In the genomic region with DNA sequence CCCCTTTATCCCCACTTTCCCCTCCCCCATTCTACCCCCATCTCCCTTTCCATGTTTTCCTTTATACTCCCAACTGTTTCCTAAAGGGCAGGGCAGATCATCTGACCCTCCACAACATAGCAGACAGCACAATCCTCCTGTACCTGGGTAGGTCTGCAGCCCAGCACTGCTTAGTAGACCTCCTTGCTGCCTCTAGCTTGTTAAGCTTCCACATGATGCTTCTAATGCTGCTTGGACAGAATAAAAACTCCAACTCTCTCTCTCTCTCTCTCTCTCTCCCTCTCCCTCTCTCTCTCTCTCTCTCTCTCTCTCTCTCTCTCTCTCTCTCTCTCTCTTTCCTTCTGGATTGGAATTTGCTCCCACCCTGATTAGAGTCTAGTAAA, we compare ENCODE assay signal across 13 mouse cellular contexts.
DNase-seq lines count a peak whose midpoint lies in the region; ATAC-seq and TF ChIP-seq lines count a peak whose summit lies in the region.
"Had no signal": no experiment of that assay in that cellular context is flagged by ENCODE, and none has a peak within 500 bp of the region (broad histone marks: within the 10 kb centered on the region; RNA-seq: fewer than 3 reads in every experiment).

No protein-coding gene starts in this region.

- peak overlapping the region; percentile 27; the same call in 1 of the 2 replicates for H3K27ac ChIP-seq in intestine, embryonic 14.5 days (ENCODE audit: low read depth)
- H3K27ac ChIP-seq in intestine, postnatal 0 days (ENCODE audit: low read depth, low read length), result no peak overlapping the region
- peak overlapping the region; percentile 59; the same call in 1 of the 2 replicates for H3K27ac ChIP-seq in forebrain, embryonic 12.5 days
- H3K27ac ChIP-seq in liver, embryonic 16.5 days (ENCODE audit: low read length), result peak overlapping the region; percentile 84
- H3K27ac ChIP-seq: heart, adult 2 months had no signal

- H3K36me3 ChIP-seq in erythroblast, embryonic 14.5 days (ENCODE audit: control insufficient read depth), result no peaks in the 10 kb centered on the region
- no peaks in the 10 kb centered on the region for H3K36me3 ChIP-seq in intestine, embryonic 14.5 days (ENCODE audit: control insufficient read depth, insufficient read depth, low read length)
- H3K36me3 ChIP-seq in intestine, postnatal 0 days (ENCODE audit: control insufficient read depth, insufficient read depth), result no peaks in the 10 kb centered on the region
- H3K36me3 ChIP-seq in forebrain, embryonic 12.5 days (replicated peaks), result no peaks in the 10 kb centered on the region
- H3K36me3 ChIP-seq in liver, embryonic 16.5 days (ENCODE audit: control insufficient read depth, insufficient read depth), result no peaks in the 10 kb centered on the region
- H3K36me3 ChIP-seq: intestine, embryonic 15.5 days had no signal

- DNase-seq in intestine, embryonic 14.5 days (ENCODE audit: low spot score), result peak; percentile 42
- DNase-seq in spleen, adult 12 weeks (ENCODE audit: low spot score), result no peak
- DNase-seq in lung, postnatal 10 days, result no peak
- DNase-seq: cerebellum, adult 8-10 months; heart, adult 2 months; lung, postnatal 14 days; spleen, adult 18-20 months had no signal

- H3K9me3 ChIP-seq in erythroblast, embryonic 14.5 days (ENCODE audit: control insufficient read depth, low read length), result no peaks in the 10 kb centered on the region
- no peaks in the 10 kb centered on the region for H3K9me3 ChIP-seq in intestine, embryonic 14.5 days (ENCODE audit: control insufficient read depth, low read length)
- H3K9me3 ChIP-seq in intestine, postnatal 0 days (ENCODE audit: control insufficient read depth), result no peaks in the 10 kb centered on the region
- H3K9me3 ChIP-seq in forebrain, embryonic 12.5 days, result no peaks in the 10 kb centered on the region
- no peaks in the 10 kb centered on the region for H3K9me3 ChIP-seq in liver, embryonic 16.5 days (replicated peaks; ENCODE audit: control insufficient read depth, low read length)
- H3K9me3 ChIP-seq: intestine, embryonic 15.5 days had no signal

- no peak overlapping the region for H3K4me2 ChIP-seq in intestine, embryonic 14.5 days (ENCODE audit: low read length)
- H3K4me2 ChIP-seq in intestine, postnatal 0 days (replicated peaks; ENCODE audit: low read depth), result no peak overlapping the region
- H3K4me2 ChIP-seq in forebrain, embryonic 12.5 days, result no peak overlapping the region
- peak overlapping the region; percentile 63 for H3K4me2 ChIP-seq in liver, embryonic 16.5 days (ENCODE audit: low read depth, low read length)

- no peaks in the 10 kb centered on the region for H3K27me3 ChIP-seq in erythroblast, embryonic 14.5 days (ENCODE audit: control insufficient read depth)
- no peaks in the 10 kb centered on the region for H3K27me3 ChIP-seq in intestine, embryonic 14.5 days (replicated peaks; ENCODE audit: control insufficient read depth, insufficient read depth, low read length)
- H3K27me3 ChIP-seq in intestine, postnatal 0 days (replicated peaks; ENCODE audit: control insufficient read depth, insufficient read depth, low read length), result no peaks in the 10 kb centered on the region
- no peaks in the 10 kb centered on the region for H3K27me3 ChIP-seq in forebrain, embryonic 12.5 days
- H3K27me3 ChIP-seq in liver, embryonic 16.5 days (ENCODE audit: control insufficient read depth, insufficient read depth, low read depth, low read length), result no peaks in the 10 kb centered on the region
- H3K27me3 ChIP-seq: intestine, embryonic 15.5 days had no signal

- H3K9ac ChIP-seq in intestine, embryonic 14.5 days (ENCODE audit: low read length), result no peak overlapping the region
- H3K9ac ChIP-seq in intestine, postnatal 0 days (ENCODE audit: low read depth, low read length), result no peak overlapping the region
- no peak overlapping the region for H3K9ac ChIP-seq in forebrain, embryonic 12.5 days
- H3K9ac ChIP-seq in liver, embryonic 16.5 days (ENCODE audit: low read depth, low read length), result peak overlapping the region; percentile 62
- H3K9ac ChIP-seq: intestine, embryonic 15.5 days had no signal

- no peak for ATAC-seq in erythroblast, adult 5-6 weeks (replicated peaks; ENCODE audit: low FRiP score, poor library complexity, severe bottlenecking)
- no peak for ATAC-seq in intestine, embryonic 14.5 days (replicated peaks; ENCODE audit: low FRiP score, low TSS enrichment, low read depth)
- ATAC-seq in intestine, postnatal 0 days, result no peak
- ATAC-seq in forebrain, embryonic 12.5 days (ENCODE audit: low FRiP score), result peak; percentile 54; the same call in 1 of the 2 replicates
- no peak for ATAC-seq in liver, embryonic 16.5 days (ENCODE audit: low read depth)

- peaks cover 69% of the 10 kb centered on the region for H3K4me1 ChIP-seq in erythroblast, embryonic 14.5 days (ENCODE audit: control insufficient read depth)
- peaks cover 28% of the 10 kb centered on the region for H3K4me1 ChIP-seq in intestine, embryonic 14.5 days (replicated peaks; ENCODE audit: control insufficient read depth, insufficient read depth, low read length)
- peaks cover 7% of the 10 kb centered on the region; the same call in 1 of the 2 replicates for H3K4me1 ChIP-seq in intestine, postnatal 0 days (replicated peaks; ENCODE audit: control insufficient read depth, insufficient read depth, low read length)
- H3K4me1 ChIP-seq in forebrain, embryonic 12.5 days, result peaks cover 21% of the 10 kb centered on the region
- H3K4me1 ChIP-seq in liver, embryonic 16.5 days (ENCODE audit: control insufficient read depth, low read depth, low read length), result peaks cover 41% of the 10 kb centered on the region

- no peak for TF ChIP-seq CTCF in intestine, postnatal 0 days (IDR thresholded peaks at IDR 0.05; ENCODE audit: low read depth)

- H3K4me3 ChIP-seq in erythroblast, embryonic 14.5 days (replicated peaks), result peak overlapping the region; percentile 76
- H3K4me3 ChIP-seq in intestine, embryonic 14.5 days (ENCODE audit: low read depth, low read length), result no peak overlapping the region
- H3K4me3 ChIP-seq in intestine, postnatal 0 days (ENCODE audit: low read depth, low read length), result no peak overlapping the region
- H3K4me3 ChIP-seq in forebrain, embryonic 12.5 days (replicated peaks), result no peak overlapping the region
- H3K4me3 ChIP-seq in liver, embryonic 16.5 days (ENCODE audit: low read depth, low read length), result peak overlapping the region; percentile 68
- H3K4me3 ChIP-seq: heart, adult 2 months; intestine, embryonic 15.5 days had no signal

Comparison
In these comparisons a context has a peak if more than half of its experiments do, and no peak if none do; other contexts are left out.
1. H3K4me3 ChIP-seq: peak in erythroblast, embryonic 14.5 days (single experiment) and liver, embryonic 16.5 days (single experiment); none in intestine, embryonic 14.5 days (single experiment), intestine, postnatal 0 days (single experiment) and forebrain, embryonic 12.5 days (single experiment).